Mouse (Mus musculus) naive thymus-derived CD4-positive, alpha-beta T cell, adult 5 months (primary cell): ENCODE measurements around the gene Copg2. TPM values are rescaled to one million over a fixed set of nuclear protein-coding genes. Genes with fewer than 3 reads are reported as not detected.

Experiments
- polyA plus RNA-seq: library from polyadenylated mRNA; unstranded; fragments of 100-300 nt; shearing (Covaris generic); gene quantifications from one replicate; pipeline ENCODE4 v1.2.1, GENCODE M21; 2017

Copg2 gene
- 28.8 TPM for polyA plus RNA-seq

GRCm38 (mm10) chr6:30896195-30896985 lies at the start of gene Copg2:
Gene Copg2 (minus strand): TSS chr6:30896794.

GRCm38 (mm10) chr6:30915473-30915872 lies 18.9 kb upstream of the Copg2 start, which contains the start of gene Tsga13:
Gene Tsga13 (minus strand): TSS chr6:30915573.

GRCm38 (mm10) chr6:30723331-30723730 lies 173.3 kb downstream of the Copg2 start, which contains the start of gene Mest:
Gene Mest (plus strand): TSS chr6:30723547.

Other genes with a start within 250 kb of the Copg2 start
- gene Cep41, start 203.0 kb downstream of the Copg2 start, polyA plus RNA-seq, result 6.2 TPM
- not detected for gene Mest, start 173.2 kb downstream of the Copg2 start, polyA plus RNA-seq
- gene Tsga13, start 18.8 kb upstream of the Copg2 start, polyA plus RNA-seq, result not detected
- not detected for gene Klf14, start 62.3 kb upstream of the Copg2 start, polyA plus RNA-seq